Mouse (Mus musculus) forebrain, postnatal 0 days (tissue): Measurements from ENCODE around the gene Smpdl3b. TPM values are rescaled to one million over a fixed set of nuclear protein-coding genes. Genes with fewer than 3 reads are reported as not detected.

Source experiments
- ATAC-seq: fragments of 200-750 bp; cut with Nextera tagmentation; 2 replicates; pipeline ENCODE4 v1.8.0; 2017; ENCODE audit warnings: mild to moderate bottlenecking, moderate library complexity
- DNase-seq: peaks from one replicate; pipeline ENCODE4 v3.0.0-alpha.2; 2015
- H3K27ac ChIP-seq: fragments of 300-500 bp; sonication (generic); 2 replicates; pipeline ENCODE4 v1.5.1; 2014; ENCODE audit warnings: low read depth, mild to moderate bottlenecking, antibody characterized with exemption, low read length, moderate library complexity, mixed read lengths
- H3K27me3 ChIP-seq: fragments of 300-500 bp; sonication (generic); 2 replicates; pipeline ENCODE4 v1.6.1; 2014; ENCODE audit warnings: mild to moderate bottlenecking, low read length, mixed read lengths; ENCODE audit not compliant: insufficient read depth
- H3K36me3 ChIP-seq: fragments of 300-500 bp; sonication (generic); 2 replicates; pipeline ENCODE4 v1.6.1; 2014; ENCODE audit warnings: mild to moderate bottlenecking, moderate library complexity; ENCODE audit not compliant: insufficient read depth
- H3K4me1 ChIP-seq: fragments of 300-500 bp; sonication (generic); 2 replicates; pipeline ENCODE4 v1.6.1; 2014; ENCODE audit warnings: antibody characterized with exemption; ENCODE audit not compliant: insufficient read depth
- H3K4me2 ChIP-seq: fragments of 300-500 bp; sonication (generic); 2 replicates; pipeline ENCODE4 v1.6.1; 2014; ENCODE audit warnings: low read depth, mild to moderate bottlenecking, moderate library complexity
- H3K4me3 ChIP-seq: fragments of 300-500 bp; sonication (generic); 2 replicates; pipeline ENCODE4 v1.5.1; 2014; ENCODE audit warnings: low read depth, low read length, mixed read lengths
- H3K9ac ChIP-seq: fragments of 300-500 bp; sonication (generic); 2 replicates; pipeline ENCODE4 v1.6.1; 2014; ENCODE audit warnings: mild to moderate bottlenecking
- H3K9me3 ChIP-seq: fragments of 300-500 bp; sonication (generic); 2 replicates; pipeline ENCODE4 v1.6.1; 2016; ENCODE audit warnings: low read length
- CTCF ChIP-seq: sonication (generic); IDR thresholded peaks from 2 replicates; pipeline ENCODE4 v1.5.1; 2016; ENCODE audit warnings: antibody characterized with exemption, control low read depth, low read depth
- WGBS: fragments of 180-500 bp; shearing (Covaris S2); extraction: QIAGEN DNeasy Blood & Tissue Kit; methylation state at CpG from one replicate; pipeline ENCODE4 v1.1.7; 2014; 5-methylcytosine and 5-hydroxymethylcytosine counted together
- polyA plus RNA-seq: library from polyadenylated mRNA; unstranded; fragments of >200 nt; fragmentation: Nextera tagmentation; extraction: Ambion mirVana; gene quantifications from 2 replicates; pipeline ENCODE4 v1.2.1, GENCODE M21; 2015
- total RNA-seq: library from RNA; depleted of rRNA; stranded (reverse); fragments of >200 nt; gene quantifications from 2 replicates; pipeline ENCODE4 v1.2.3, GENCODE M21; 2014

The Smpdl3b gene
- total and polyA plus RNA-seq, 2 experiments from 2014 or later, result 0.57 to 1.1 TPM

- Histone ChIP-seq H3K27ac (no peak overlapping the region), H3K9ac (no peak overlapping the region), H3K27me3 (no peaks in the 10 kb centered on the region; the same call in 1 of the 2 replicates), H3K4me1 (no peaks in the 10 kb centered on the region), H3K4me3 (no peak overlapping the region), H3K36me3 (no peaks in the 10 kb centered on the region), H3K4me2 (no peak overlapping the region), H3K9me3 (no peaks in the 10 kb centered on the region)
- WGBS, result 87% methylated on average over 6 of the region's 6 CpGs
- DNase-seq, result no peak
- no peak for TF ChIP-seq CTCF
- ATAC-seq, result no peak
These were observed 5.5 kb upstream of the Smpdl3b start for GRCm38 (mm10) chr4:132762602-132763001.

GRCm38 (mm10) chr4:132760296-132760695 is 3.2 kb upstream of the Smpdl3b start:
- 73% methylated on average over 3 of the region's 3 CpGs for WGBS
- H3K27me3 ChIP-seq, result no peaks in the 10 kb centered on the region; the same call in none of the 2 replicates

GRCm38 (mm10) chr4:132757633-132758351 is 740 bp upstream of the Smpdl3b start:
- DNase-seq (no peak), ATAC-seq (no peak)
- no peak for TF ChIP-seq CTCF
- no peak overlapping the region for H3K4me3 ChIP-seq
- no peaks in the 10 kb centered on the region; the same call in none of the 2 replicates for H3K27me3 ChIP-seq
- no peak overlapping the region for H3K27ac ChIP-seq
- H3K9me3 ChIP-seq, result no peaks in the 10 kb centered on the region
- H3K9ac ChIP-seq, result no peak overlapping the region
- no peak overlapping the region for H3K4me2 ChIP-seq
- WGBS, result 87% methylated on average over 7 of the region's 7 CpGs
- no peaks in the 10 kb centered on the region for H3K4me1 ChIP-seq
- H3K36me3 ChIP-seq, result no peaks in the 10 kb centered on the region

More at GRCm38 (mm10) chr4:132760296-132760695, 3.2 kb upstream of the Smpdl3b start:
- DNase-seq, result no peak
- H3K27ac ChIP-seq, result no peak overlapping the region
- H3K4me2 ChIP-seq, result no peak overlapping the region
- no peaks in the 10 kb centered on the region for H3K36me3 ChIP-seq
- H3K9me3 ChIP-seq, result no peaks in the 10 kb centered on the region
- no peak overlapping the region for H3K4me3 ChIP-seq
- TF ChIP-seq CTCF, result no peak
- ATAC-seq, result no peak
- no peaks in the 10 kb centered on the region for H3K4me1 ChIP-seq
- H3K9ac ChIP-seq, result no peak overlapping the region

GRCm38 (mm10) chr4:132752992-132753391 is 4.1 kb downstream of the Smpdl3b start:
- Histone ChIP-seq H3K4me2 (no peak overlapping the region), H3K9me3 (no peaks in the 10 kb centered on the region), H3K27ac (no peak overlapping the region), H3K9ac (no peak overlapping the region), H3K4me1 (no peaks in the 10 kb centered on the region), H3K36me3 (no peaks in the 10 kb centered on the region), H3K4me3 (no peak overlapping the region), H3K27me3 (no peaks in the 10 kb centered on the region; the same call in none of the 2 replicates)
- ATAC-seq (no peak), DNase-seq (no peak)
- WGBS, result 69% methylated on average over 6 of the region's 6 CpGs
- TF ChIP-seq CTCF, result no peak

- H3K4me1 ChIP-seq, result no peaks in the 10 kb centered on the region
- H3K36me3 ChIP-seq, result no peaks in the 10 kb centered on the region
- no peak for TF ChIP-seq CTCF
- no peaks in the 10 kb centered on the region for H3K9me3 ChIP-seq
- 84% methylated on average over 6 of the region's 6 CpGs for WGBS
- H3K9ac ChIP-seq, result no peak overlapping the region
- no peaks in the 10 kb centered on the region for H3K27me3 ChIP-seq
- H3K4me2 ChIP-seq, result no peak overlapping the region
- no peak overlapping the region for H3K27ac ChIP-seq
- ATAC-seq (no peak), DNase-seq (no peak)
- no peak overlapping the region for H3K4me3 ChIP-seq
These were observed 7.6 kb downstream of the Smpdl3b start for GRCm38 (mm10) chr4:132749258-132749982.

- no peak for DNase-seq
- no peak for TF ChIP-seq CTCF
- no peak overlapping the region for H3K4me3 ChIP-seq
- H3K27ac ChIP-seq, result no peak overlapping the region
- no peak overlapping the region for H3K9ac ChIP-seq
- H3K36me3 ChIP-seq, result no peaks in the 10 kb centered on the region
- no peaks in the 10 kb centered on the region for H3K27me3 ChIP-seq
- 94% methylated on average over 4 of the region's 4 CpGs for WGBS
- H3K4me1 ChIP-seq, result 0 out of 2 replicates have a peak, but pooled peaks cover 5% of the 10 kb centered on the region
- H3K9me3 ChIP-seq, result no peaks in the 10 kb centered on the region
- no peak overlapping the region for H3K4me2 ChIP-seq
- no peak for ATAC-seq
These were observed 8.3 kb downstream of the Smpdl3b start for GRCm38 (mm10) chr4:132748778-132749177.

- no peak for TF ChIP-seq CTCF
- H3K27ac ChIP-seq, result no peak overlapping the region
- no peak for DNase-seq
- H3K9ac ChIP-seq, result no peak overlapping the region
- no peaks in the 10 kb centered on the region for H3K36me3 ChIP-seq
- 0 out of 2 replicates have a peak, but pooled peaks cover 8% of the 10 kb centered on the region for H3K4me1 ChIP-seq
- H3K4me2 ChIP-seq, result no peak overlapping the region
- H3K9me3 ChIP-seq, result no peaks in the 10 kb centered on the region
- H3K27me3 ChIP-seq, result no peaks in the 10 kb centered on the region
- 82% methylated on average over 9 of the region's 9 CpGs for WGBS
- no peak for ATAC-seq
- H3K4me3 ChIP-seq, result no peak overlapping the region
These were observed 9.3 kb downstream of the Smpdl3b start for GRCm38 (mm10) chr4:132747664-132748259.
